Comparison of ENCODE assay signal across 27 mouse cellular contexts in genomic region chr15:6658081-6658480, GRCm38 (mm10). TPM values are rescaled to one million over a fixed set of nuclear protein-coding genes. Genes with fewer than 3 reads are reported as not detected.
DNase-seq lines count a peak whose midpoint lies in the region; ATAC-seq and TF ChIP-seq lines count a peak whose summit lies in the region.
"Had no signal": no experiment of that assay in that cellular context is flagged by ENCODE, and none has a peak within 500 bp of the region (broad histone marks: within the 10 kb centered on the region; RNA-seq: fewer than 3 reads in every experiment).

No protein-coding gene starts in this region.

- 0 out of 2 replicates have a peak, but pooled peaks have one; percentile 10 for ATAC-seq in G1E (ENCODE audit: extremely low read depth, insufficient number of reproducible peaks, low FRiP score, poor library complexity, severe bottlenecking)
- ATAC-seq in liver, embryonic 13.5 days (ENCODE audit: low read depth): peak; percentile 99
- ATAC-seq in megakaryocyte-erythroid progenitor cell, adult 5-6 weeks (replicated peaks; ENCODE audit: low FRiP score, low TSS enrichment, poor library complexity, severe bottlenecking): peak; percentile 78
- ATAC-seq in hindbrain, embryonic 12.5 days (ENCODE audit: low FRiP score): no peak
- ATAC-seq: CD4-positive, CD25-positive, alpha-beta regulatory T cell, adult 4 months; midbrain, embryonic 13.5 days had no signal

- no peaks in the 10 kb centered on the region for H3K27me3 ChIP-seq in G1E (ENCODE audit: insufficient read depth, low read length)
- no peaks in the 10 kb centered on the region for H3K27me3 ChIP-seq in liver, embryonic 13.5 days
- H3K27me3 ChIP-seq in hindbrain, embryonic 12.5 days: no peaks in the 10 kb centered on the region
- H3K27me3 ChIP-seq: forebrain, embryonic 12.5 days; heart, embryonic 13.5 days; hindbrain, embryonic 15.5 days; megakaryocyte, embryonic 14.5 days; midbrain, embryonic 13.5 days; neural tube, embryonic 15.5 days had no signal

- H3K27ac ChIP-seq in liver, embryonic 13.5 days: no peak overlapping the region
- H3K27ac ChIP-seq in hindbrain, embryonic 12.5 days: no peak overlapping the region
- H3K27ac ChIP-seq: forebrain, embryonic 12.5 days; heart, embryonic 13.5 days; hindbrain, embryonic 15.5 days; midbrain, embryonic 13.5 days; neural tube, embryonic 15.5 days had no signal

- WGBS in liver, embryonic 13.5 days (ENCODE audit: insufficient replicate concordance): 25% methylated on average over 4 of the region's 4 CpGs
- WGBS in hindbrain, embryonic 12.5 days: 87% methylated on average over 4 of the region's 4 CpGs

- H3K4me1 ChIP-seq in G1E (ENCODE audit: insufficient read depth, low read depth, low read length): peaks cover 24% of the 10 kb centered on the region
- H3K4me1 ChIP-seq in liver, embryonic 13.5 days (replicated peaks): peaks cover 49% of the 10 kb centered on the region
- no peaks in the 10 kb centered on the region for H3K4me1 ChIP-seq in hindbrain, embryonic 12.5 days
- H3K4me1 ChIP-seq: forebrain, embryonic 12.5 days; heart, embryonic 13.5 days; hindbrain, embryonic 15.5 days; midbrain, embryonic 13.5 days; neural tube, embryonic 15.5 days had no signal

- H3K9ac ChIP-seq in liver, embryonic 13.5 days: no peak overlapping the region
- H3K9ac ChIP-seq in hindbrain, embryonic 12.5 days: no peak overlapping the region
- H3K9ac ChIP-seq: forebrain, embryonic 12.5 days; heart, embryonic 13.5 days; hindbrain, embryonic 15.5 days; midbrain, embryonic 13.5 days; neural tube, embryonic 15.5 days had no signal

- peak overlapping the region; percentile 7; the same call in 1 of the 2 replicates for H3K4me2 ChIP-seq in liver, embryonic 13.5 days
- H3K4me2 ChIP-seq in hindbrain, embryonic 12.5 days (replicated peaks): no peak overlapping the region
- H3K4me2 ChIP-seq: forebrain, embryonic 12.5 days; heart, embryonic 13.5 days; hindbrain, embryonic 15.5 days; midbrain, embryonic 13.5 days; neural tube, embryonic 15.5 days had no signal

- H3K9me3 ChIP-seq in G1E (replicated peaks): no peaks in the 10 kb centered on the region
- no peaks in the 10 kb centered on the region for H3K9me3 ChIP-seq in liver, embryonic 13.5 days (replicated peaks)
- no peaks in the 10 kb centered on the region for H3K9me3 ChIP-seq in hindbrain, embryonic 12.5 days (replicated peaks)
- H3K9me3 ChIP-seq: forebrain, embryonic 12.5 days; heart, embryonic 13.5 days; hindbrain, embryonic 15.5 days; megakaryocyte, embryonic 14.5 days; midbrain, embryonic 13.5 days; neural tube, embryonic 15.5 days had no signal

- DNase-seq in G1E (ENCODE audit: low spot score): no peak
- peak; percentile 50 for DNase-seq in c-Kit-positive CD71-positive TER-119-negative erythroid progenitor cells, embryonic 14.5 days (ENCODE audit: low read depth)
- DNase-seq in liver, embryonic 13.5 days: peak; percentile 51
- no peak for DNase-seq in cerebellum, adult 11-12 months
- no peak for DNase-seq in urinary bladder, postnatal 4 days (ENCODE audit: low spot score in 2 of 2)
- DNase-seq: adrenal gland, postnatal 25 days; cerebellum, postnatal 10 days; gastrocnemius, postnatal 10 days; heart, postnatal 10 days; kidney, adult 2 months; kidney, postnatal 10 days; layer of hippocampus, adult 9-11 months; lung, postnatal 36 days; retina, postnatal 1 day; right cerebral cortex, postnatal 14 days; thymus, adult 18-20 months; thymus, postnatal 36 days had no signal

- no peak overlapping the region for H3K4me3 ChIP-seq in G1E (ENCODE audit: low read depth, low read length)
- H3K4me3 ChIP-seq in liver, embryonic 13.5 days (replicated peaks): no peak overlapping the region
- no peak overlapping the region for H3K4me3 ChIP-seq in hindbrain, embryonic 12.5 days
- H3K4me3 ChIP-seq: erythroblast, embryonic 14.5 days; forebrain, embryonic 12.5 days; heart, embryonic 13.5 days; hindbrain, embryonic 15.5 days; megakaryocyte, embryonic 14.5 days; midbrain, embryonic 13.5 days; neural tube, embryonic 15.5 days had no signal

- no peak for TF ChIP-seq CTCF in G1E (IDR thresholded peaks at IDR 0.05; ENCODE audit: low read depth, low read length)

- H3K36me3 ChIP-seq in G1E (replicated peaks): peaks cover 63% of the 10 kb centered on the region
- 0 out of 2 replicates have a peak, but pooled peaks cover 3% of the 10 kb centered on the region for H3K36me3 ChIP-seq in liver, embryonic 13.5 days
- H3K36me3 ChIP-seq in hindbrain, embryonic 12.5 days: no peaks in the 10 kb centered on the region
- H3K36me3 ChIP-seq: forebrain, embryonic 12.5 days; heart, embryonic 13.5 days; hindbrain, embryonic 15.5 days; midbrain, embryonic 13.5 days; neural tube, embryonic 15.5 days had no signal

RNA-seq across cellular contexts. Expression of gene Rictor, which starts 50.1 kb away (rescaled TPM):
- total RNA-seq in G1E (2014; fragmentation: Nextera tagmentation): 75.4 and 92.6 TPM in 2 replicates
- total RNA-seq in G1E (2017): 53.6 and 61.5 TPM in 2 replicates
- 0.32 and 0.75 TPM in 2 replicates for polyA plus RNA-seq in G1E (2012)
- 17.6 and 21.4 TPM in 2 replicates for polyA plus RNA-seq in liver, embryonic 13.5 days (2015; fragmentation: Nextera tagmentation; extraction: Ambion mirVana)
- 32.5 and 47.1 TPM in 2 replicates for total RNA-seq in megakaryocyte-erythroid progenitor cell, adult 5-6 weeks (2014; fragmentation: Nextera tagmentation)
- 32.6 and 50.7 TPM in 2 replicates for total RNA-seq in megakaryocyte-erythroid progenitor cell, adult 5-6 weeks (2017)
- polyA plus RNA-seq in hindbrain, embryonic 12.5 days (2016; fragmentation: Nextera tagmentation; extraction: Ambion mirVana): 57.3 and 58.0 TPM in 2 replicates

Comparison
In these comparisons a context has a peak if more than half of its experiments do, and no peak if none do; other contexts are left out.
1. DNase-seq: peak in c-Kit-positive CD71-positive TER-119-negative erythroid progenitor cells, embryonic 14.5 days (single experiment) and liver, embryonic 13.5 days (single experiment); none in G1E (single experiment), cerebellum, adult 11-12 months (single experiment) and urinary bladder, postnatal 4 days (0 of 2).
2. RNA of gene Rictor, which starts 50.1 kb away (polyA plus RNA-seq): 57.3 to 58.0 TPM in hindbrain, embryonic 12.5 days and 17.6 to 21.4 TPM in liver, embryonic 13.5 days; 0.32 to 0.75 TPM in G1E; every median in the first group is over 10 times any median in the second.